Mouse (Mus musculus): Measurements from ENCODE around the gene Phf13. TPM values are rescaled to one million over a fixed set of nuclear protein-coding genes. Genes with fewer than 3 reads are reported as not detected.
"Not testable (repeated sequence)": the region's sequence is repeated elsewhere in the genome, so short reads cannot be mapped to it uniquely, and the experiment has no call there.

Gene Phf13
- 5.4 and 6.2 TPM in 2 replicates for polyA plus RNA-seq (2015; fragmentation: Nextera tagmentation; extraction: Ambion mirVana)

GRCm38 (mm10) chr4:151996173-151996950, at the start of gene Phf13:
Phf13 (minus strand) TSS chr4:151996258.
- DNase-seq (peak; percentile 98), ATAC-seq (ENCODE audit: low read depth) (peak; percentile 94)
- Histone ChIP-seq H3K9ac (peak within 1 kb of the TSS; percentile 94), H3K27ac (peak within 1 kb of the TSS; percentile 94), H3K4me2 (peak within 1 kb of the TSS; percentile 100), H3K27me3 (peaks cover 39% of the 10 kb centered on the region), H3K9me3 (replicated peaks) (no peaks in the 10 kb centered on the region), H3K4me3 (replicated peaks) (peak within 1 kb of the TSS; percentile 97), H3K36me3 (peaks cover 14% of the 10 kb centered on the region), H3K4me1 (replicated peaks) (peaks cover 44% of the 10 kb centered on the region)
- WGBS (ENCODE audit: insufficient replicate concordance), result under 1% methylated on average over 87 of the region's 94 CpGs

GRCm38 (mm10) chr4:152044609-152045008, 48.6 kb upstream of the Phf13 start:
- Histone ChIP-seq H3K36me3 (peaks cover 85% of the 10 kb centered on the region), H3K27ac (no peak overlapping the region), H3K4me1 (replicated peaks) (peaks cover 27% of the 10 kb centered on the region), H3K4me3 (replicated peaks) (no peak overlapping the region), H3K9me3 (replicated peaks) (no peaks in the 10 kb centered on the region), H3K4me2 (no peak overlapping the region), H3K27me3 (no peaks in the 10 kb centered on the region), H3K9ac (no peak overlapping the region)
- no peak for ATAC-seq (ENCODE audit: low read depth)
- 82% methylated on average over 6 of the region's 6 CpGs for WGBS (ENCODE audit: insufficient replicate concordance)
- DNase-seq, result no peak

- Histone ChIP-seq H3K9me3 (replicated peaks) (no peaks in the 10 kb centered on the region), H3K27me3 (no peaks in the 10 kb centered on the region), H3K27ac (no peak overlapping the region; the same call in 1 of the 2 replicates), H3K9ac (no peak overlapping the region), H3K4me2 (no peak overlapping the region), H3K4me3 (replicated peaks) (no peak overlapping the region), H3K4me1 (replicated peaks) (peaks cover 35% of the 10 kb centered on the region), H3K36me3 (peaks cover 72% of the 10 kb centered on the region)
- 76% methylated on average over 3 of the region's 3 CpGs for WGBS (ENCODE audit: insufficient replicate concordance)
- DNase-seq (no peak), ATAC-seq (ENCODE audit: low read depth) (no peak)
These were observed 47.1 kb upstream of the Phf13 start for GRCm38 (mm10) chr4:152043171-152043570.

GRCm38 (mm10) chr4:152041924-152042641, 46.0 kb upstream of the Phf13 start:
- no peak overlapping the region for H3K27ac ChIP-seq
- H3K27me3 ChIP-seq, result no peaks in the 10 kb centered on the region
- H3K9me3 ChIP-seq (replicated peaks), result no peaks in the 10 kb centered on the region
- H3K9ac ChIP-seq, result no peak overlapping the region
- H3K4me3 ChIP-seq (replicated peaks), result no peak overlapping the region
- WGBS (ENCODE audit: insufficient replicate concordance), result 90% methylated on average over 22 of the region's 22 CpGs
- no peak for DNase-seq
- H3K36me3 ChIP-seq, result peaks cover 61% of the 10 kb centered on the region
- H3K4me1 ChIP-seq (replicated peaks), result peaks cover 36% of the 10 kb centered on the region
- H3K4me2 ChIP-seq, result no peak overlapping the region
- ATAC-seq (ENCODE audit: low read depth), result no peak

- Histone ChIP-seq H3K9me3 (replicated peaks) (no peaks in the 10 kb centered on the region), H3K4me3 (replicated peaks) (peak overlapping the region; percentile 92), H3K9ac (peak overlapping the region; percentile 91), H3K27ac (peak overlapping the region; percentile 69), H3K4me2 (peak overlapping the region; percentile 96), H3K36me3 (peaks cover 40% of the 10 kb centered on the region), H3K27me3 (no peaks in the 10 kb centered on the region), H3K4me1 (replicated peaks) (peaks cover 36% of the 10 kb centered on the region)
- DNase-seq (no peak), ATAC-seq (ENCODE audit: low read depth) (no peak)
- WGBS (ENCODE audit: insufficient replicate concordance), result 2% methylated on average over 25 of the region's 25 CpGs
These were observed 43.8 kb upstream of the Phf13 start for GRCm38 (mm10) chr4:152039831-152040310.

GRCm38 (mm10) chr4:152038985-152039830, 43.1 kb upstream of the Phf13 start, which contains the start of gene Nol9:
Nol9 (plus strand) TSS chr4:152039321.
- Histone ChIP-seq H3K4me1 (replicated peaks) (peaks cover 36% of the 10 kb centered on the region), H3K27ac (peak within 1 kb of the TSS; percentile 69)
- WGBS (ENCODE audit: insufficient replicate concordance), result 1% methylated on average over 81 of the region's 86 CpGs

GRCm38 (mm10) chr4:152038225-152038984, 42.3 kb upstream of the Phf13 start, which contains the start of gene Tas1r1:
Tas1r1 (minus strand) TSS chr4:152038568.
- Histone ChIP-seq H3K4me2 (peak within 1 kb of the TSS; percentile 96), H3K4me1 (replicated peaks) (peaks cover 36% of the 10 kb centered on the region), H3K27ac (peak within 1 kb of the TSS; percentile 69; the same call in 1 of the 2 replicates), H3K27me3 (no peaks in the 10 kb centered on the region), H3K9me3 (replicated peaks) (no peaks in the 10 kb centered on the region), H3K9ac (peak within 1 kb of the TSS; percentile 91), H3K4me3 (replicated peaks) (peak within 1 kb of the TSS; percentile 92), H3K36me3 (peaks cover 26% of the 10 kb centered on the region)
- DNase-seq (no peak), ATAC-seq (ENCODE audit: low read depth) (no peak)
- WGBS (ENCODE audit: insufficient replicate concordance), result 38% methylated on average over 10 of the region's 10 CpGs

More at GRCm38 (mm10) chr4:152038985-152039830, 43.1 kb upstream of the Phf13 start, which contains the start of gene Nol9:
- Histone ChIP-seq H3K9me3 (replicated peaks) (no peaks in the 10 kb centered on the region), H3K4me2 (peak within 1 kb of the TSS; percentile 96), H3K36me3 (peaks cover 34% of the 10 kb centered on the region), H3K9ac (peak within 1 kb of the TSS; percentile 91), H3K4me3 (replicated peaks) (peak within 1 kb of the TSS; percentile 92), H3K27me3 (no peaks in the 10 kb centered on the region)
- ATAC-seq (ENCODE audit: low read depth) (peak; percentile 85), DNase-seq (peak; percentile 90)

GRCm38 (mm10) chr4:152036464-152036863, 40.4 kb upstream of the Phf13 start:
- DNase-seq; H3K27me3 ChIP-seq; H3K9ac ChIP-seq; H3K4me2 ChIP-seq; H3K27ac ChIP-seq; H3K4me3 ChIP-seq (replicated peaks); ATAC-seq (ENCODE audit: low read depth); H3K9me3 ChIP-seq (replicated peaks); H3K36me3 ChIP-seq: not testable (repeated sequence)
- 84% methylated on average over 6 of the region's 6 CpGs for WGBS (ENCODE audit: insufficient replicate concordance)
- peaks cover 31% of the 10 kb centered on the region for H3K4me1 ChIP-seq (replicated peaks)

- Histone ChIP-seq H3K27me3 (peaks cover 9% of the 10 kb centered on the region), H3K4me2 (no peak overlapping the region), H3K36me3 (no peaks in the 10 kb centered on the region), H3K4me1 (replicated peaks) (peaks cover 16% of the 10 kb centered on the region), H3K9ac (no peak overlapping the region), H3K4me3 (replicated peaks) (no peak overlapping the region), H3K27ac (no peak overlapping the region), H3K9me3 (replicated peaks) (no peaks in the 10 kb centered on the region)
- 81% methylated on average over 13 of the region's 13 CpGs for WGBS (ENCODE audit: insufficient replicate concordance)
- ATAC-seq (ENCODE audit: low read depth), result no peak
- no peak for DNase-seq
These were observed 36.9 kb upstream of the Phf13 start for GRCm38 (mm10) chr4:152032922-152033321.

- no peaks in the 10 kb centered on the region for H3K9me3 ChIP-seq (replicated peaks)
- no peak overlapping the region for H3K4me2 ChIP-seq
- H3K36me3 ChIP-seq, result 0 out of 2 replicates have a peak, but pooled peaks cover 5% of the 10 kb centered on the region
- ATAC-seq (ENCODE audit: low read depth), result no peak
- peaks cover 9% of the 10 kb centered on the region for H3K27me3 ChIP-seq
- no peak overlapping the region for H3K27ac ChIP-seq
- no peak overlapping the region for H3K9ac ChIP-seq
- WGBS (ENCODE audit: insufficient replicate concordance), result 80% methylated on average over 4 of the region's 4 CpGs
- H3K4me3 ChIP-seq (replicated peaks), result no peak overlapping the region
- peaks cover 40% of the 10 kb centered on the region for H3K4me1 ChIP-seq (replicated peaks)
- DNase-seq, result no peak
These were observed 33.9 kb upstream of the Phf13 start for GRCm38 (mm10) chr4:152029997-152030396.

All from liver, embryonic 13.5 days (tissue).